Mouse (Mus musculus): ENCODE measurements around the gene Pan3. TPM values are rescaled to one million over a fixed set of nuclear protein-coding genes. Genes with fewer than 3 reads are reported as not detected.
A peak's percentile ranks its signal among the peaks of the same experiment; 100 is the strongest.

The Pan3 gene
- polyA plus RNA-seq, 1 experiment from 2014 or later: 71.6 TPM

GRCm38 (mm10) chr5:147441979-147442378, 12.0 kb downstream of the Pan3 start:
- no peak for ATAC-seq (ENCODE audit: low read depth)
- 80% methylated on average over 1 of the region's 1 CpGs for WGBS
- H3K9ac ChIP-seq (ENCODE audit: low read length): no peak overlapping the region
- H3K36me3 ChIP-seq (ENCODE audit: control insufficient read depth, insufficient read depth, low read length): no peaks in the 10 kb centered on the region
- H3K27me3 ChIP-seq (ENCODE audit: control insufficient read depth, insufficient read depth, low read depth, low read length): no peaks in the 10 kb centered on the region
- no peak overlapping the region for H3K4me3 ChIP-seq (ENCODE audit: low read length)
- peaks cover 11% of the 10 kb centered on the region for H3K4me1 ChIP-seq (replicated peaks; ENCODE audit: control insufficient read depth, insufficient read depth, low read length)
- H3K4me2 ChIP-seq (ENCODE audit: low read depth, low read length): no peak overlapping the region
- H3K9me3 ChIP-seq (ENCODE audit: control insufficient read depth, low read length): no peaks in the 10 kb centered on the region
- no peak overlapping the region for H3K27ac ChIP-seq (ENCODE audit: low read length)

GRCm38 (mm10) chr5:147442741-147443140, 12.8 kb downstream of the Pan3 start:
- Histone ChIP-seq H3K9me3 (ENCODE audit: control insufficient read depth, low read length) (no peaks in the 10 kb centered on the region), H3K27ac (ENCODE audit: low read length) (no peak overlapping the region), H3K4me3 (ENCODE audit: low read length) (no peak overlapping the region), H3K9ac (ENCODE audit: low read length) (no peak overlapping the region), H3K27me3 (ENCODE audit: control insufficient read depth, insufficient read depth, low read depth, low read length) (no peaks in the 10 kb centered on the region), H3K4me1 (replicated peaks; ENCODE audit: control insufficient read depth, insufficient read depth, low read length) (peaks cover 6% of the 10 kb centered on the region), H3K4me2 (ENCODE audit: low read depth, low read length) (no peak overlapping the region), H3K36me3 (ENCODE audit: control insufficient read depth, insufficient read depth, low read length) (no peaks in the 10 kb centered on the region)
- ATAC-seq (ENCODE audit: low read depth): no peak
- WGBS: 70% methylated on average over 4 of the region's 4 CpGs

GRCm38 (mm10) chr5:147444298-147444697, 14.3 kb downstream of the Pan3 start:
- no peak for ATAC-seq (ENCODE audit: low read depth)
- Histone ChIP-seq H3K4me2 (ENCODE audit: low read depth, low read length) (no peak overlapping the region), H3K9ac (ENCODE audit: low read length) (no peak overlapping the region), H3K27ac (ENCODE audit: low read length) (no peak overlapping the region), H3K4me1 (replicated peaks; ENCODE audit: control insufficient read depth, insufficient read depth, low read length) (peaks cover 2% of the 10 kb centered on the region; the same call in 1 of the 2 replicates), H3K4me3 (ENCODE audit: low read length) (no peak overlapping the region), H3K27me3 (ENCODE audit: control insufficient read depth, insufficient read depth, low read depth, low read length) (no peaks in the 10 kb centered on the region), H3K36me3 (ENCODE audit: control insufficient read depth, insufficient read depth, low read length) (no peaks in the 10 kb centered on the region), H3K9me3 (ENCODE audit: control insufficient read depth, low read length) (no peaks in the 10 kb centered on the region)
- WGBS: 77% methylated on average over 6 of the region's 6 CpGs

GRCm38 (mm10) chr5:147444757-147445156, 14.8 kb downstream of the Pan3 start:
- no peak overlapping the region for H3K27ac ChIP-seq (ENCODE audit: low read length)
- H3K4me3 ChIP-seq (ENCODE audit: low read length): no peak overlapping the region
- H3K36me3 ChIP-seq (ENCODE audit: control insufficient read depth, insufficient read depth, low read length): no peaks in the 10 kb centered on the region
- no peak for ATAC-seq (ENCODE audit: low read depth)
- H3K9me3 ChIP-seq (ENCODE audit: control insufficient read depth, low read length): no peaks in the 10 kb centered on the region
- H3K4me1 ChIP-seq (replicated peaks; ENCODE audit: control insufficient read depth, insufficient read depth, low read length): peaks cover 2% of the 10 kb centered on the region; the same call in 1 of the 2 replicates
- no peak overlapping the region for H3K4me2 ChIP-seq (ENCODE audit: low read depth, low read length)
- 88% methylated on average over 2 of the region's 2 CpGs for WGBS
- no peaks in the 10 kb centered on the region for H3K27me3 ChIP-seq (ENCODE audit: control insufficient read depth, insufficient read depth, low read depth, low read length)
- no peak overlapping the region for H3K9ac ChIP-seq (ENCODE audit: low read length)

GRCm38 (mm10) chr5:147445252-147445651, 15.3 kb downstream of the Pan3 start:
- H3K4me1 ChIP-seq (replicated peaks; ENCODE audit: control insufficient read depth, insufficient read depth, low read length): peaks cover 2% of the 10 kb centered on the region; the same call in 1 of the 2 replicates
- H3K9me3 ChIP-seq (ENCODE audit: control insufficient read depth, low read length): no peaks in the 10 kb centered on the region
- no peaks in the 10 kb centered on the region for H3K36me3 ChIP-seq (ENCODE audit: control insufficient read depth, insufficient read depth, low read length)
- no peak overlapping the region for H3K9ac ChIP-seq (ENCODE audit: low read length)
- ATAC-seq (ENCODE audit: low read depth): no peak
- no peaks in the 10 kb centered on the region for H3K27me3 ChIP-seq (ENCODE audit: control insufficient read depth, insufficient read depth, low read depth, low read length)
- no peak overlapping the region for H3K4me3 ChIP-seq (ENCODE audit: low read length)
- H3K4me2 ChIP-seq (ENCODE audit: low read depth, low read length): no peak overlapping the region
- WGBS: 86% methylated on average over 4 of the region's 4 CpGs
- no peak overlapping the region for H3K27ac ChIP-seq (ENCODE audit: low read length)

GRCm38 (mm10) chr5:147448526-147448925, 18.6 kb downstream of the Pan3 start:
- H3K4me3 ChIP-seq (ENCODE audit: low read length): no peak overlapping the region
- H3K27me3 ChIP-seq (ENCODE audit: control insufficient read depth, insufficient read depth, low read depth, low read length): no peaks in the 10 kb centered on the region
- 66% methylated on average over 4 of the region's 4 CpGs for WGBS
- H3K4me2 ChIP-seq (ENCODE audit: low read depth, low read length): no peak overlapping the region
- ATAC-seq (ENCODE audit: low read depth): no peak
- 0 out of 2 replicates have a peak, but pooled peaks cover 2% of the 10 kb centered on the region for H3K36me3 ChIP-seq (ENCODE audit: control insufficient read depth, insufficient read depth, low read length)
- H3K27ac ChIP-seq (ENCODE audit: low read length): no peak overlapping the region
- H3K9me3 ChIP-seq (ENCODE audit: control insufficient read depth, low read length): no peaks in the 10 kb centered on the region
- H3K4me1 ChIP-seq (replicated peaks; ENCODE audit: control insufficient read depth, insufficient read depth, low read length): peaks cover 2% of the 10 kb centered on the region; the same call in 1 of the 2 replicates
- no peak overlapping the region for H3K9ac ChIP-seq (ENCODE audit: low read length)

GRCm38 (mm10) chr5:147448933-147449332, 19.0 kb downstream of the Pan3 start:
- no peak overlapping the region for H3K4me2 ChIP-seq (ENCODE audit: low read depth, low read length)
- ATAC-seq (ENCODE audit: low read depth): 0 out of 2 replicates have a peak, but pooled peaks have one; percentile 26
- no peak overlapping the region for H3K9ac ChIP-seq (ENCODE audit: low read length)
- H3K27ac ChIP-seq (ENCODE audit: low read length): no peak overlapping the region
- H3K4me3 ChIP-seq (ENCODE audit: low read length): no peak overlapping the region
- H3K36me3 ChIP-seq (ENCODE audit: control insufficient read depth, insufficient read depth, low read length): 0 out of 2 replicates have a peak, but pooled peaks cover 2% of the 10 kb centered on the region
- peaks cover 2% of the 10 kb centered on the region; the same call in 1 of the 2 replicates for H3K4me1 ChIP-seq (replicated peaks; ENCODE audit: control insufficient read depth, insufficient read depth, low read length)
- H3K9me3 ChIP-seq (ENCODE audit: control insufficient read depth, low read length): no peaks in the 10 kb centered on the region
- H3K27me3 ChIP-seq (ENCODE audit: control insufficient read depth, insufficient read depth, low read depth, low read length): no peaks in the 10 kb centered on the region
- WGBS: 78% methylated on average over 4 of the region's 4 CpGs

- peaks cover 8% of the 10 kb centered on the region for H3K36me3 ChIP-seq (ENCODE audit: control insufficient read depth, insufficient read depth, low read length)
- ATAC-seq (ENCODE audit: low read depth): 0 out of 2 replicates have a peak, but pooled peaks have one; percentile 20
- no peaks in the 10 kb centered on the region for H3K9me3 ChIP-seq (ENCODE audit: control insufficient read depth, low read length)
- no peak overlapping the region for H3K9ac ChIP-seq (ENCODE audit: low read length)
- H3K27me3 ChIP-seq (ENCODE audit: control insufficient read depth, insufficient read depth, low read depth, low read length): no peaks in the 10 kb centered on the region
- H3K27ac ChIP-seq (ENCODE audit: low read length): 0 out of 2 replicates have a peak overlapping the region, but pooled peaks have one; percentile 12
- no peak overlapping the region for H3K4me3 ChIP-seq (ENCODE audit: low read length)
- H3K4me1 ChIP-seq (replicated peaks; ENCODE audit: control insufficient read depth, insufficient read depth, low read length): 0 out of 2 replicates have a peak, but pooled peaks cover 2% of the 10 kb centered on the region
- no peak overlapping the region for H3K4me2 ChIP-seq (ENCODE audit: low read depth, low read length)
- WGBS: 66% methylated on average over 4 of the region's 4 CpGs
These were observed 26.5 kb downstream of the Pan3 start for GRCm38 (mm10) chr5:147456491-147456890.

GRCm38 (mm10) chr5:147459821-147460567, 30.0 kb downstream of the Pan3 start:
- Histone ChIP-seq H3K9me3 (ENCODE audit: control insufficient read depth, low read length) (no peaks in the 10 kb centered on the region), H3K36me3 (ENCODE audit: control insufficient read depth, insufficient read depth, low read length) (peaks cover 4% of the 10 kb centered on the region; the same call in 1 of the 2 replicates), H3K27ac (ENCODE audit: low read length) (peak overlapping the region; percentile 66), H3K4me1 (replicated peaks; ENCODE audit: control insufficient read depth, insufficient read depth, low read length) (peaks cover 2% of the 10 kb centered on the region; the same call in 1 of the 2 replicates), H3K27me3 (ENCODE audit: control insufficient read depth, insufficient read depth, low read depth, low read length) (no peaks in the 10 kb centered on the region), H3K4me3 (ENCODE audit: low read length) (no peak overlapping the region), H3K9ac (ENCODE audit: low read length) (no peak overlapping the region), H3K4me2 (ENCODE audit: low read depth, low read length) (no peak overlapping the region)
- WGBS: 39% methylated on average over 4 of the region's 4 CpGs
- peak; percentile 97 for ATAC-seq (ENCODE audit: low read depth)
